Mouse (Mus musculus) right cerebral cortex, adult 18-20 months (tissue): Measurements from ENCODE around the gene Cib1.

ENCODE experiments used
- DNase-seq: peaks from one replicate; pipeline ENCODE4 v3.0.0; 2022; ENCODE audit warnings: mixed read lengths

Gene Cib1

DNA sequence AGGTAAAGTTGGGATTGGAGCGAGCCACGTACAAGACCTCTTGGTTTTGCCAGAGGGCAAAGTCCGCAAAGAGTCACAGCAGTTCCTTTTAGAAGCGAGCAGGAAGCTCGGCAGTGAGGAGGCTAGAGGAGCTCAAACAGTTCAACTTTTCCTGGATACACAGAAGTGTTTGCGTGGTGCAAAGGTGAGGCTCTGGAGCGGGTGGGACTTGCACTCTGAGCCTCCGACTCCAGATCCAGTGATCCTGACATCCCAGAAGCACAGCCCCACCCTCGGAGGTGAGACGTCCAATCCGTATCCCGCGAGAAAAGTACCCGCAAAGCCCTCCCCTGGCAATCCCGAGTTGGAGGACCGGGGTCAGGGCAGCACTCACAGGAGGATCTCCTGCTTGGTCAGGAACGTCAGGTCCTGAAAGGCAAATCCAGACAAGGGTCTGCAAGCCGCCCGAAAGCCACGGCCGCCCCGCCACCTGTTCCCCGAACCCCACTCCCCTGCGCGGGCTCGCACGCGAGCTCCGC is 583 bp downstream of the Cib1 start:
- DNase-seq, result no peak

- DNase-seq, result no peak
These were observed 2.4 kb downstream of the Cib1 start for GRCm38 (mm10) chr7:80230196-80230595.

- DNase-seq, result no peak
These were observed 5.5 kb downstream of the Cib1 start for GRCm38 (mm10) chr7:80227065-80227464.

- no peak for DNase-seq
These were observed 11.3 kb downstream of the Cib1 start for GRCm38 (mm10) chr7:80221179-80221750.

GRCm38 (mm10) chr7:80220237-80220797 is 12.3 kb downstream of the Cib1 start:
- DNase-seq, result no peak

- no peak for DNase-seq
These were observed 13.9 kb downstream of the Cib1 start for GRCm38 (mm10) chr7:80218666-80219065.

DNA sequence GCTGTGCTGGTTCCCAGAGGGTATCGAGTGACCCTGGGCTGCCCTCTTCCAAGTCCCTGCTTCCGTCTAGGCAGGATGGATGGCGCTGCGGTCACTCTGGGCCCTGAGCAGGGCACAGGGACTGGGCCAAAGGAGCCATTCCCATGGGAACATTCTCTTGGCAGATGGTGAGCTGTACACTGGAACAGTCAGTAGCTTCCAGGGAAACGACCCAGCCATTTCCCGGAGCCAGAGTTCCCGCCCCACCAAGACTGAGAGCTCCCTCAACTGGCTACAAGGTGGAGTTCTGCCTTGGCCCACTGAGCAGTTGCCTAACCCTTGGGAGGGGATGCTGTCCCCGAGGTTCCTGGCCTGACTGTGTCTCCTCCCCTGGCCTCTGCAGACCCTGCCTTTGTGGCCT is 16.0 kb downstream of the Cib1 start:
- peak; percentile 49 for DNase-seq

GRCm38 (mm10) chr7:80215398-80215797 is 17.2 kb downstream of the Cib1 start:
- peak; percentile 64 for DNase-seq

DNA sequence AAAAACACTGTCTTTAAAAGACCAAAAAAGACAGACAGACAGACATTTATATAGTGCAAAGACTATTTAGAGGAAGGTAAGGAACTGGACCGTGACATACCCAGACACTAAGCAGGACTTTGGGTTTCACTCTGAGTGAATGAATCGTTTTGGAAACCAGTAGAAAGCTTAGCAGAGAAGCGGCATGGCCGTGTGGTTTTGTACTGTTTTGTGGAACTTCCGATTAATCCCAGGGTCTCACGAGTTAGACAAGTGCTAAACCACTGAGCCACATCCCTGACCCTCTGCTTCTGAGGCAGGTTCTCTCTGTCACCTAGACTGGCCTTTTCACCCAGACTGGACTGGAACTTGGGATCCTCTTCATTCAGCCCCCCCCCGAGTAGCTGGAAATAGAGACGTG is 18.2 kb downstream of the Cib1 start:
- no peak for DNase-seq

- no peak for DNase-seq
These were observed 19.0 kb downstream of the Cib1 start for GRCm38 (mm10) chr7:80213604-80214003.

GRCm38 (mm10) chr7:80210982-80211381 is 21.6 kb downstream of the Cib1 start:
- no peak for DNase-seq

DNA sequence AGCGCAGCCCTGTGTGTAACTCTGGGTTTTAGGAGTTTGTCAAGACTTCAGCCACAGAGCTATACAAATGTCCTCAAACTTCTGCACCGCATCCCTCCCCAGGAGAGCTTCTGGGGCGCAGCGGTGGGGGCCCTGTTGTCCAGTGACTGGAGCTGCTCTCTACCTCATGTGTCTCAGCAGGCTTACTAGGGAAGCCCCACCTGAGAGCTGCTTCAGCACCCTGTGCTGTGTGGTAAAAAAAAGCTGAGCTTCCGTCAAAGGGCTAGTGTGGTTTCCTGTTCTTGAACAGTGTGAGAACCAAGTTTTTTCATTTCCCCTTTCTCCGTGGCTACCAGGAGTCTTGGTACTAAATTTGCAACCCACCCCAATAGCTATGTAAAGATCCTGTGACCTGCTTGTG is 22.9 kb downstream of the Cib1 start:
- DNase-seq, result no peak

GRCm38 (mm10) chr7:80208738-80209430 is 23.7 kb downstream of the Cib1 start:
- no peak for DNase-seq

DNA sequence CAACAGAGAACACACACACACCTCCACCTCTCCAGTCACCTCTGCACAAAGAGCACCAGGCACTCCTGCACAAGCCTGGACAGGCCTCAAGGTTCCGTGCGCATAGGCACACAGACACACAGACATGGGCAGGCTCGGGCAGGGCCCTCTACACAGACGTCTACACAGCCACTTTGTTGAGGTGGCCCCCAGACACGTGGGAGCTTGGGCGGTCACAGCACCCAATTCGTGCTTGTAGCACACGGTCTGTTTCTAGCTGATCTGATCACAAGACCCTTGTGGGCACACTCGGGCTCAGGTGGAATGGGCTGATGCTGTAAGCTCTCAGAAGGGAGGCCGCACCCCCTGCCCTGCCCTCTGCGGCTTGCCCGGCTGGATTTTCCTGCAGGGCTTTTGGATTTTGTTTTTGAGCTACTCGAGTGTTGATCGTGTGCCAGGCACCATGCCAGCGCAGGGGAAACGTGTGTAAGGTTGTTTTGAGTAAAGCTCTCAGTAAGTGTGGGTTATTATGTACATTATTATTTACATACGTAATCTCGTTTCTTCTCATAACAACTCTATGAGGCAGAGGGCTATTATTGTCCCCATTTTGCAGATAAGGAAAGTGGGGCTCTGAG is 24.5 kb downstream of the Cib1 start:
- no peak for DNase-seq

DNA sequence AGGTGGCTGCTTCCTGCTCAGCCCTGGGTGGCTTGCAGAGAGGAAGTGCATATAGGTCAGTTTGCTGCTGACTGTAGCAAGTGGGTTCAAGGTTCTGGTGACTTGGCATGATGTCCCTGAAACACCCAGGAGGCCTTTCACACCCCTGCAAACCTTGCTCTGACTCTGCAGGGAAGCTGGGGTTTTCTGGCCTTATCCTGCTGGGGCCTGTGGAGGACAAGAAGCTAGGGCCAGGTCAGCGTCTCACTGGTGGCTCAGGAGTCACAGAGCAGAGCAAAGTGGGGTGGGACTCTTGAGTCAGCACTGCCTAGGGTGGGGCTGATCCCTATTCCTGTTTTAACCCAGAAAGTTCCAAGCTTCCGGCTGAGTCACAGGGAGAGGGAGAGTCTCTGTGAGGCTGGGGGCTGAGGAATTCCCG is 25.3 kb downstream of the Cib1 start:
- DNase-seq, result no peak

DNA sequence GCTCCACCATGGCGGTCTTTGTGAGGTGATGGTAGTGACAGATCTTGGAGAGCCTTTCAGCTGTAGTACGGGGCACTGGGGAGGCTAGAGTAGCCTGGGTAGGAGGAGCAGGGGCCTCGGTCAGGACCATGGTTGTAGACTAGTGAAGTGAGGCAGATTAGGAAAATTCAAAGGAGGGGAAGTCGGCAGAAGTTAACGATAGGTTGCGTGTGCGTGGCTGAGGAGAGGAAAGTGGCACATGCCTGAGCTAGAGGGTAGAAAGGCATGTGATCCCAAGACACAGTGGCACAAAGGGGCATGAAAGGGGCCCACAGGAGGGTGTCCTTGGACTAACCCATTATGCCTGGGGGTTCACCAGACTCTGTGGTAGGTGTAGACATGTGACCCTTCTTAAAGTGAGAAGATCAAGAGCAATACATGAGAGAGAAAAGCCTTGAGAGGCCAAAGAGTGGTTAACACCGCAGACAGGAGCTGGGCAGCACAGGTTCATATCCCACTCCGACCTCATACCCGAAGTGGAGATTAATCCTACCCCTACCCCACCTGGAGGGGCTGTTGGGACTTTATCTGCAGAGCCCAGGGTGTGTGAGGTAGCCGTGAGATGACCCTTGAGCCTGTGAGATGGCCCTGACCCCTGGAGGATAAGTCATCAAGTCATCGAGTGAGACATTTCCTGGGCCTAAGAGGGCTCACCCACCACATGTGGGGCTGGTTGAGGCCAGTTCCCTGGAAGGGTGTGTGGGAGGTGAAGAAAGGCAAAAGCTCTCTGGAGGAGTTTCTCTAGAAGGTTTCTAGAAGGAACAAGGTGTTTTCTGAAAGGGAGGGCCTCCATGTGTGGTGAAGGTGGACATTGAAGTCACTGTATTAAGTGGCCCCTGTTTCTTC is 26.7 kb downstream of the Cib1 start:
- DNase-seq, result no peak

DNA sequence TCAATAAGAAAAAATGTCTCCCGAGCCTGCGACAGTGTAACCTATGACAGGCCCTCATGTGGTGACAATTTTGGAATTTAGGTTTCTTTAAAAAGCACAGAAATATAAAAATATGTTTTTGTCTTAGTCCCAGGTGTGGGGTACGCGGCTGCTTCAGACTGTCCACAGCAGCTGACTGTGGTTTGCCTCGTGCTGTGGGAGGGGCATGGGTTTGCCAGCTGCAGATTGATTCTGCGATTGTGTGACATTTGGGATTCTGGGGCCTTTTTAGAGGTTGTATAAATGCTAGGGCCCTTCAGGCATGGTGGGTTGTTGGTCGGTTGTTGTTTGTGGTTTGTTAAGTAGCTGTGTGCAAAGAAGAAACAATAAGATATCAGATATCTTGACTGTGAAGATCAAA is 27.7 kb downstream of the Cib1 start:
- DNase-seq, result no peak

DNA sequence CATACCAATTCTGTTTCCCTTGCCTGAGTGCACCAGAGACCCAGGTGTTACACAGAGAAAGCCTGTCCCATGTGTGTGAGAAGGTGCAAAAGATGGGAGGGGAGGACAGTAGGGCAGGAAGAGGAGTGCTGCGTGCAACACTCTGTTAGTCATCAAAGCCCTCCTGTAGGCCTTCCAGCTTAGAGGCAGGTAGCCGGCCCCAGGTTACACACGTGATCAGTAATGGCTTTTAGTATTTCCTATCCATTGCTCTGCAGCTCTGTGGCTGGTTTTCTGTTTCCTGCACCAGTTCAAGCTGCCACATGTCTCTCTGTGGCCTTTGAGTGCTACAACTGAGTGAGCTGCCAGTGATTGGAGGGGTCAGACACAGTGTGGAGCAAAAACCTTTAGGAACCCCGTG is 28.3 kb downstream of the Cib1 start:
- DNase-seq, result no peak

DNA sequence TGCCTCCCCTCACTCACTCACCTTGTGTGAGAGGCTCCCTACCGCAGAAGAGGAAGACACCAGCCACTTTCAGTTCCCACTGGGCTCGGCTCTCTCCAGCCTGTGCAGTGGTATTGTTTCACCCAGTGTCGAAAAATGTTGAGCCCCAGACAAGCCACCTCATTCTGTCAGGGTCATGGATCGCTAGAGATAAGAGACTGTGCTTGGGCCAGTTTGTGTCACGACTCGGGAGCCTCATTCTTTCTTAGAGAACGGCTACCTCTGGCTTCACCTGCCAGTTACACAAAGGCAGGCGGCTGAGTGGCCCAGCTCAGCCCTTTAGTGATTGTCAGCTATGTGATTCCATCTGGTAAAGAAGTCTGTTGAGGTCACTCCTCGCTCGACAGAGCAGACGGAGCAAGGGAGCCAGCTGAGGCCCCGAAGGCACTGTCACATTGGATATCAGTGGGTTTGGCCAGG is 28.9 kb downstream of the Cib1 start:
- DNase-seq, result no peak

GRCm38 (mm10) chr7:80202961-80203360 is 29.7 kb downstream of the Cib1 start:
- no peak for DNase-seq

- no peak for DNase-seq
These were observed 30.6 kb downstream of the Cib1 start for GRCm38 (mm10) chr7:80201888-80202540.

DNA sequence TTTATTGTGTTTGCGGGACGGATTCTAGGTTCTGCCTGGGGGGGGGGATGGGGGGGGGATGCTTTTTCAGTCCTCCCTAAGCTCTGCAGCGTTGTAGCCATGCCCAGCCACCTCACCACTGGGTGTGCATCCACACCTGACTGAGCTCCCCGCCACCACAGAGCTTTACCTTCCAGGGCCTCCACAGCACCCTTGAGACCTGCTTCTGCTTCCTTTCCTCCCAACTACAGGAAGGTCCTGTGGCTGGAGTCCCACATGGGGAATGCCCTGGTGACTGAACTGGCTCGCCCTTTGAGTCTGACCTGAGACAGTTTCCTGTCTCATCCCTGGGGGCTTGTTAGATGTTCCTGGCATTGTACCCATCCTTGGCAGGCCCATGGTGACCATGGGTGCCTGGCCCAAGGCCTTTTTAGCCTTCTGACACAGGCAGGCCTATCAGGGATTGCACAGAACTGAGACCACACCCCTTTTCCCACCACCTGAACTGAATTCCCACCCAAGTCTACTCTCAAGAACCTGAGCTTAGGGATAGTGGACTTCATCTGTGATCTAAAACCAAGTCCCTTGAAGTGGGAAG is 31.6 kb downstream of the Cib1 start:
- DNase-seq, result no peak
